Mouse (Mus musculus): ENCODE results near the gene Arsb. TPM values are rescaled to one million over a fixed set of nuclear protein-coding genes. Genes with fewer than 3 reads are reported as not detected.

Gene Arsb
- polyA plus RNA-seq, 1 experiment, result 49.7 TPM

DNA sequence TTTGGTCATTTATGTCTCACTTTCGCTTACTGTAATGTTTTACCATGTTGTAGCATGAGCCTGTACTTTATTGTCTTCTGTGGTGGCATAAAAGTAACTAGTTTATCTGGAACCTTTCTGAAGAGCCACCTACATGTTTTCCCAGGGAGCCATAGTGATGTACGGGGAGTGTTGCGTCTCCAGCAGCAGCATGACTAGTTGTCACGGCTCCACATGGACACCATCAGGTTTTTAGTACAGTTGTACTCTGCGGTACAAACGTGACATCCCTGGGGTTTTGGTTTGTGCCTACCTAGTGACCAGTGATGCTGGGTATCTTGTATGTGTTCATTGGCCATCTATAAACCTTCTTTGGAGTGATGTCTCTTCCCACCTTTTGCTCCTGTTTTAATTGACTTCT is 77.2 kb downstream of the Arsb start:
- DNase-seq, result no peak
- 92% methylated on average over 6 of the region's 6 CpGs for WGBS
- TF ChIP-seq POLR2A (IDR thresholded peaks at IDR 0.05; ENCODE audit: borderline replicate concordance, insufficient read depth, low read length), result no peak
- no peak for TF ChIP-seq CTCF (IDR thresholded peaks at IDR 0.05; ENCODE audit: borderline replicate concordance, insufficient read depth, low read depth, low read length)
- no peak overlapping the region for H3K27ac ChIP-seq (ENCODE audit: insufficient read depth, low read length)
- H3K4me1 ChIP-seq (ENCODE audit: control insufficient read depth, insufficient read depth, low read length), result no peaks in the 10 kb centered on the region
- no peak overlapping the region for H3K4me3 ChIP-seq (replicated peaks; ENCODE audit: insufficient read depth, low read depth, low read length)
- no peaks in the 10 kb centered on the region for H3K27me3 ChIP-seq (ENCODE audit: control insufficient read depth, insufficient read depth, low read length)

DNA sequence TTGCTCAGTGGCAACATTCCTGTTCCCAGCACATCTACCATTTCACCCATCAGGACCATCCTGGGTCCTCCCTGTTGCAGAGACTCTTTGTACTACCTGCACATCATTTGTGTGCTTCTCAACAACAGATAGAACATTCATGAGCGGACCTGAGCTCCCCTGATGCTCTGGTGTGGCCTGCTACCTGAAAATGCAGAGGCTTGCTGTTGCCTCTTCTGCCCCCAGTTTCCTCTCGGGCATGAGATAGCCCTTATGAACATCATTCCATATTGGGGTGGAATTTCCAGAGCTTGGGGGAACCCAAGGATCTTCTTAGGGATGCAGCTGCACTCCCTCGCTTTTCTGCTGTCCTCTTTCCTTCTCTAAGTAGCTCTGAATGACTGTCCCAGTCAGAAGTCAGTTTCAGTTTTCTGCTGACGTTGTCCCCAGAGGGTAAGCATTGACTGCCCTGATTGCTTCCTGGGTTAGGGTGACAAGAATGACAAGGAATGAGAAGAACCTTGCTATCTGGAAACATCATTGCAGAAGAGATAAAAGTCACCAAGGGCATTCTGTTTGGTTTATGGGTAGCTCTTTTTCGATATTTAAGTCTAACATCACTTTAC is 78.4 kb downstream of the Arsb start:
- TF ChIP-seq CTCF (IDR thresholded peaks at IDR 0.05; ENCODE audit: borderline replicate concordance, insufficient read depth, low read depth, low read length), result no peak
- DNase-seq, result no peak
- Histone ChIP-seq H3K4me1 (ENCODE audit: control insufficient read depth, insufficient read depth, low read length) (no peaks in the 10 kb centered on the region), H3K27me3 (ENCODE audit: control insufficient read depth, insufficient read depth, low read length) (no peaks in the 10 kb centered on the region), H3K4me3 (replicated peaks; ENCODE audit: insufficient read depth, low read depth, low read length) (no peak overlapping the region), H3K27ac (ENCODE audit: insufficient read depth, low read length) (no peak overlapping the region)
- 89% methylated on average over 5 of the region's 5 CpGs for WGBS

DNA sequence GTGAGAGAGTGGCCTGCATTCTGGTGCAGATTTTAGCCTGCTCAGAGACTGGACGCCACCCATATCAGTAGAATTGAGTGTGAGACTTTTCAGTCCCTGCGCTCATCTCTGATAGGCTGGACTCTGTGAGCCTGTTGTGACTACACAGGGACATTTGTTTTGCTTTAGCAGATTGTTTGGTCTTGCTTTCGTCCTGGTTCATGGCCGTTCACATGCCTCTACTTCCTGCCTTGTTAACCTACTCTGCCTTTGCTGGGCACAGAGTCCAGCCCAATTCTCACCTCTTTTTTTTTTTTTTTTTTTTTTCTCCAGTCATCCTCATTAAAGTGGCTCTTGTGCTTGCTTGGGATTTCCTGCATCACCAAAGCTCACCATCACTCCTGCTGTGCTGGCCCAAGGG is 79.2 kb downstream of the Arsb start:
- WGBS, result 86% methylated on average over 4 of the region's 4 CpGs
- no peaks in the 10 kb centered on the region for H3K27me3 ChIP-seq (ENCODE audit: control insufficient read depth, insufficient read depth, low read length)
- DNase-seq, result no peak

DNA sequence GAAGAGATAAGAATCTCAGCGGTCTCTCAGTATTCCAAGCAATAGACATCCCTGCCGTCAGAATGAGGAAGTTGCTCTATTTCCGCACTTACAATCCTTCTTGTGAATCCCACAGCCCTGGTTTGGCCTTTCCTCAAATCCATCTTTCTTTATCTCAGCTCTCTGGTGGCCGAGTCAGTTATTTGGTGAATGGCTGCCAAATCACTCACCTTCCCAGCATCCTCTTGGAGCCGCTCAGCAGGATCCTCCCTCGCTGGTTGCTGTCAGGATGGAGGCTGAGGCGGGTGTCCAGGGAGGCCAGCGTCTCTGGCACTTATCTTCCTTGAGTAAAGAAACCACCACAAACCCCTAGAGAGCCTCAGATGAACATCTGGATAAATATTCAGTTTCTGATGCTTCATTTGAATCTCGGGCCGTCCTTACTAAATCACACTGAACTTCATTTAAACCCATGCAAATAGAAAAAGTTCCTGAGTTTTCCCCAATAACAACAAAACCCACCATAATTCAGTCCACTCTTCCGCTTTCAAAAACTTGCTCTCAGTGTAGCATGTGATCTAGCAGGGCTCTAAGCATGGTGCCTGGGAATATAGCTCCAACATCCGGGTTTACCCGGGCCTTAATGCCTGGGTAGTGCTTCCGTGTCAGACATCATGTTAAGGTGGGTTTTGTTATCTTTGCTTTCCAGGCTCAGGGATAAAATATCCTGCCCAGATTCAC is 81.1 kb downstream of the Arsb start:
- Histone ChIP-seq H3K4me3 (replicated peaks; ENCODE audit: insufficient read depth, low read depth, low read length) (no peak overlapping the region), H3K27me3 (ENCODE audit: control insufficient read depth, insufficient read depth, low read length) (no peaks in the 10 kb centered on the region), H3K4me1 (ENCODE audit: control insufficient read depth, insufficient read depth, low read length) (no peaks in the 10 kb centered on the region), H3K27ac (ENCODE audit: insufficient read depth, low read length) (no peak overlapping the region)
- DNase-seq, result peak; percentile 24 to 44
- 56% methylated on average over 14 of the region's 14 CpGs for WGBS
- TF ChIP-seq CTCF (IDR thresholded peaks at IDR 0.05; ENCODE audit: borderline replicate concordance, insufficient read depth, low read depth, low read length), result no peak
- TF ChIP-seq POLR2A (IDR thresholded peaks at IDR 0.05; ENCODE audit: borderline replicate concordance, insufficient read depth, low read length), result no peak

More for the DNA sequence above, 79.2 kb downstream of the Arsb start:
- TF ChIP-seq POLR2A (IDR thresholded peaks at IDR 0.05; ENCODE audit: borderline replicate concordance, insufficient read depth, low read length), result no peak
- no peak for TF ChIP-seq CTCF (IDR thresholded peaks at IDR 0.05; ENCODE audit: borderline replicate concordance, insufficient read depth, low read depth, low read length)
- no peak overlapping the region for H3K4me3 ChIP-seq (replicated peaks; ENCODE audit: insufficient read depth, low read depth, low read length)
- no peak overlapping the region for H3K27ac ChIP-seq (ENCODE audit: insufficient read depth, low read length)
- no peaks in the 10 kb centered on the region for H3K4me1 ChIP-seq (ENCODE audit: control insufficient read depth, insufficient read depth, low read length)

DNA sequence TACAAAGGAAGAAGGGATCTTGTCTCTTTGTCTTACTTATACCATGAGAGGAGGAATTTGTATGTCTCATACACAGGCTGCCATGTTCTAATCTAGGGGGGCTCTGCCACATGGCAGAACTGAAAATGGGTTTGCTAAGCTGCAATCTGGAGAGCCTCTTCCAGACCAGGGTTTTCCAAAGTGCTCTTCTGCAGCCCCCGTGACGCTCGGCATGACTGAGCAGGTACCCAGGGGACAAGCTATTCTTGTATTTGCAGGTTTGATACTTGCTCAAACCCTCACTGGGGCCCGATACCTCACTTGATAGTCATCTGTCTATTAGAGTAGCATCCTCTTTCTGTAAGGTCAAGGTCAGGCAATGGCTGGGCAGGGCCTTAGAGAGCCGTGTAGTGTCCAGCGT is 82.3 kb downstream of the Arsb start:
- H3K4me1 ChIP-seq (ENCODE audit: control insufficient read depth, insufficient read depth, low read length), result no peaks in the 10 kb centered on the region
- no peak for DNase-seq
- TF ChIP-seq CTCF (IDR thresholded peaks at IDR 0.05; ENCODE audit: borderline replicate concordance, insufficient read depth, low read depth, low read length), result no peak
- TF ChIP-seq POLR2A (IDR thresholded peaks at IDR 0.05; ENCODE audit: borderline replicate concordance, insufficient read depth, low read length), result no peak
- no peak overlapping the region for H3K27ac ChIP-seq (ENCODE audit: insufficient read depth, low read length)
- 96% methylated on average over 6 of the region's 6 CpGs for WGBS
- no peaks in the 10 kb centered on the region for H3K27me3 ChIP-seq (ENCODE audit: control insufficient read depth, insufficient read depth, low read length)
- no peak overlapping the region for H3K4me3 ChIP-seq (replicated peaks; ENCODE audit: insufficient read depth, low read depth, low read length)

DNA sequence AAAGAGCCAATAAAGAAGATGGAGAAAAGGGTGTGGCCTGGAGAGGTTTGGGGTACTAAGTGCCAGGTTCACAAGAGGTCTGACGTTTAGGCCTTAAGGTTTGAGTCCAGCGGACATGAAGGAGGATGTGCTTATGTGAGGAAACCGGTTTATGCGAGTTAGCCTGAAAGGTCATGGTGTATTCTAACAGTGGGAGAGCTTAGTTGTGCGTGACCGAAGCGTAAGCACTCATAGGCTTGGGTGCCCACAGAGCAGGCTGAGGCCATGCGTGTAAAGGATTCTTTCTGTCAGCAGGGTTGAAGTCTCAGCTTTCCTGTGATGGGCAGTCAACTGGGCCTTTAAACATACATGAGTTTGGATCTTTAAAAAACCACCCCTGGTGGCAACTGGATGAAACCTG is 82.9 kb downstream of the Arsb start:
- Histone ChIP-seq H3K4me3 (replicated peaks; ENCODE audit: insufficient read depth, low read depth, low read length) (no peak overlapping the region), H3K27ac (ENCODE audit: insufficient read depth, low read length) (no peak overlapping the region), H3K27me3 (ENCODE audit: control insufficient read depth, insufficient read depth, low read length) (no peaks in the 10 kb centered on the region), H3K4me1 (ENCODE audit: control insufficient read depth, insufficient read depth, low read length) (no peaks in the 10 kb centered on the region)
- DNase-seq, result no peak
- TF ChIP-seq POLR2A (IDR thresholded peaks at IDR 0.05; ENCODE audit: borderline replicate concordance, insufficient read depth, low read length) (no peak), CTCF (IDR thresholded peaks at IDR 0.05; ENCODE audit: borderline replicate concordance, insufficient read depth, low read depth, low read length) (no peak)
- WGBS, result 94% methylated on average over 8 of the region's 8 CpGs

DNA sequence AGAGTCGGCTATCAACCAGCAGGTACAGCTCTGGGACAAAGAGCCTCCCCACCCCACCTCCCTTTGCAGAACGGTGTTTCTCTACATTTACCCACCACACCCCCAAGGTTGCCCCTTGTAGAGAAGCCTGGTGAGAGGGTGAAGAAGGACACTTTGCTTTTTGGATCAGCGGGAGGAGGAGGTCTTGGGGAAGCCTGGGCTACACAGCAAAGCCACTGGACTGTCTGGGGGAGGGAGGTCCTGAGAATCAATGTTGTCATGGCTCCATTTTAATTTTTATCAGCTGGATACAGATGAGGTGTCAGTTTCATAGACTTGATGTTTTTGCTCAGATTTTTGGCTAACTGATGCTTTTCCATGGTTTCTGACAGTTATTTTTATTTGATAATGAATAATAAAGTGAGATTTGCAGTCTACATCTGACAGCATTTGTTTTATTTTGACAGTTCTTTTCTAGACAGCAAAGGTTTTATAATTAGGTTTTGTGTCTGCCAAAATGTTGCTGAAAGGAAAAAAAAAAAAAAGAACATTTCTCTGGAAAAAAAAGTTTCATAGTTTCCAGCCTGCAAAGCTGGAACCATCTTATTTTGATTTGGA is 83.6 kb downstream of the Arsb start:
- no peak for DNase-seq
- TF ChIP-seq CTCF (IDR thresholded peaks at IDR 0.05; ENCODE audit: borderline replicate concordance, insufficient read depth, low read depth, low read length) (no peak), POLR2A (IDR thresholded peaks at IDR 0.05; ENCODE audit: borderline replicate concordance, insufficient read depth, low read length) (no peak)
- no peak overlapping the region for H3K27ac ChIP-seq (ENCODE audit: insufficient read depth, low read length)
- H3K4me3 ChIP-seq (replicated peaks; ENCODE audit: insufficient read depth, low read depth, low read length), result no peak overlapping the region
- no peaks in the 10 kb centered on the region for H3K4me1 ChIP-seq (ENCODE audit: control insufficient read depth, insufficient read depth, low read length)
- H3K27me3 ChIP-seq (ENCODE audit: control insufficient read depth, insufficient read depth, low read length), result no peaks in the 10 kb centered on the region
- WGBS, result 89% methylated on average over 3 of the region's 3 CpGs

DNA sequence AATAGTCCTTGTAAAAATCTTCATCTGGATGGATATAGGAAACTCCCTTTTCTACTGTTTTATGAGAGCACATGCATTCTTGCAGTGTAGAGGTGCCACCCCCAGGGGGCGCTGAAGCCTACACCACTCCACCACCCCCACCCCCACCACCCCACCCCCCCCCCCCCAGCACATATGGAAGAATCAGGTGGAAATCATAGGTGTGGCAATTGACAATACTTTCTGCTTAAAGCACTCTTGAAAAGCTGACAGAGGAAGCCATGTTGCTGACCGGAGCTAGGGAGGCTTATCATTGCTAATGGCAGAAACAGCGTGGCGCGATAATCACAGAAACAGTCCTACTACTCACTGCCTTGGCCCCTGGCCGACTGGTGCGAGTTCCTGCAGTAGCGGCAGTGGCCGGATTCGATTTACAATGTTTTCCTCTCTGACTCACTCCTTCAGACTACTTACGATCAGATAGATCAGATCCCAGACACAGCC is 84.3 kb downstream of the Arsb start:
- Histone ChIP-seq H3K27me3 (ENCODE audit: control insufficient read depth, insufficient read depth, low read length) (no peaks in the 10 kb centered on the region), H3K4me1 (ENCODE audit: control insufficient read depth, insufficient read depth, low read length) (no peaks in the 10 kb centered on the region), H3K27ac (ENCODE audit: insufficient read depth, low read length) (no peak overlapping the region), H3K4me3 (replicated peaks; ENCODE audit: insufficient read depth, low read depth, low read length) (no peak overlapping the region)
- DNase-seq, result no peak
- 52% methylated on average over 11 of the region's 11 CpGs for WGBS
- TF ChIP-seq CTCF (IDR thresholded peaks at IDR 0.05; ENCODE audit: borderline replicate concordance, insufficient read depth, low read depth, low read length), result peak; percentile 28; the same call in 1 of the 2 replicates
- TF ChIP-seq POLR2A (IDR thresholded peaks at IDR 0.05; ENCODE audit: borderline replicate concordance, insufficient read depth, low read length), result no peak

Measured in cerebellum, adult 2 months (tissue).